Mouse (Mus musculus) hindbrain, postnatal 0 days (tissue): ENCODE data around the gene Auts2. TPM values are rescaled to one million over a fixed set of nuclear protein-coding genes. Genes with fewer than 3 reads are reported as not detected.

ENCODE experiments used
- ATAC-seq: fragments of 200-750 bp; cut with Nextera tagmentation; 2 replicates; pipeline ENCODE4 v1.8.0; 2017; ENCODE audit warnings: mild to moderate bottlenecking, moderate TSS enrichment, moderate library complexity
- DNase-seq: peaks from one replicate; pipeline ENCODE4 v3.0.0-alpha.2; 2015; ENCODE audit warnings: low spot score
- H3K27ac ChIP-seq: fragments of 300-500 bp; sonication (generic); 2 replicates; pipeline ENCODE4 v1.5.1; 2014; ENCODE audit warnings: mild to moderate bottlenecking
- H3K27me3 ChIP-seq: fragments of 300-500 bp; sonication (generic); 2 replicates; pipeline ENCODE4 v1.6.1; 2014; ENCODE audit warnings: low read length, mixed read lengths; ENCODE audit not compliant: insufficient read depth
- H3K36me3 ChIP-seq: fragments of 300-500 bp; sonication (generic); 2 replicates; pipeline ENCODE4 v1.6.1; 2014; ENCODE audit warnings: low read length, mixed read lengths; ENCODE audit not compliant: insufficient read depth
- H3K4me1 ChIP-seq: fragments of 300-500 bp; sonication (generic); 2 replicates; pipeline ENCODE4 v1.6.1; 2014; ENCODE audit warnings: antibody characterized with exemption, low read length, mixed read lengths; ENCODE audit not compliant: insufficient read depth
- H3K4me2 ChIP-seq: fragments of 300-500 bp; sonication (generic); 2 replicates; pipeline ENCODE4 v1.6.1; 2014; ENCODE audit warnings: low read depth, mild to moderate bottlenecking, low read length, moderate library complexity, mixed read lengths
- H3K4me3 ChIP-seq: fragments of 300-500 bp; sonication (generic); 2 replicates; pipeline ENCODE4 v1.5.1; 2014; ENCODE audit warnings: low read length
- H3K9ac ChIP-seq: fragments of 300-500 bp; sonication (generic); replicated peaks from 2 replicates; pipeline ENCODE4 v1.6.1; 2014; ENCODE audit warnings: mild to moderate bottlenecking, low read length, moderate library complexity, mixed read lengths
- H3K9me3 ChIP-seq: fragments of 300-500 bp; sonication (generic); 2 replicates; pipeline ENCODE4 v1.6.1; 2016; ENCODE audit warnings: low read length, mixed read lengths
- CTCF ChIP-seq: IDR thresholded peaks from 2 replicates; pipeline ENCODE4 v1.5.1; 2016; ENCODE audit warnings: antibody characterized with exemption, control low read depth, low read depth
- WGBS: fragments of 180-500 bp; shearing (Covaris S2); extraction: QIAGEN DNeasy Blood & Tissue Kit; methylation state at CpG from one replicate; pipeline ENCODE4 v1.1.7; 2014; 5-methylcytosine and 5-hydroxymethylcytosine counted together
- polyA plus RNA-seq: library from polyadenylated mRNA; unstranded; fragments of >200 nt; fragmentation: Nextera tagmentation; extraction: Ambion mirVana; gene quantifications from 2 replicates; pipeline ENCODE4 v1.2.1, GENCODE M21; 2015
- total RNA-seq: library from RNA; depleted of rRNA; stranded (reverse); fragments of >200 nt; gene quantifications from 2 replicates; pipeline ENCODE4 v1.2.3, GENCODE M21; 2014

Gene Auts2
- total and polyA plus RNA-seq, 2 experiments from 2014 or later: 39.3 to 54.9 TPM

GRCm38 (mm10) chr5:131526666-131527065 lies 1016.5 kb downstream of the Auts2 start:
- H3K4me3 ChIP-seq: no peak overlapping the region
- H3K27ac ChIP-seq: no peak overlapping the region
- no peak overlapping the region for H3K9ac ChIP-seq
- H3K27me3 ChIP-seq: no peaks in the 10 kb centered on the region
- H3K36me3 ChIP-seq: no peaks in the 10 kb centered on the region
- H3K4me1 ChIP-seq: peaks cover 6% of the 10 kb centered on the region; the same call in 1 of the 2 replicates
- H3K4me2 ChIP-seq: no peak overlapping the region
- 43% methylated on average over 3 of the region's 3 CpGs for WGBS
- H3K9me3 ChIP-seq: no peaks in the 10 kb centered on the region
- TF ChIP-seq CTCF: no peak
- no peak for DNase-seq
- no peak for ATAC-seq

- H3K27me3 ChIP-seq: no peaks in the 10 kb centered on the region
- ATAC-seq: no peak
- H3K27ac ChIP-seq: no peak overlapping the region
- H3K4me3 ChIP-seq: no peak overlapping the region
- H3K4me1 ChIP-seq: peaks cover 4% of the 10 kb centered on the region; the same call in 1 of the 2 replicates
- TF ChIP-seq CTCF: no peak
- no peaks in the 10 kb centered on the region for H3K9me3 ChIP-seq
- no peak overlapping the region for H3K4me2 ChIP-seq
- no peaks in the 10 kb centered on the region for H3K36me3 ChIP-seq
- WGBS: 72% methylated on average over 12 of the region's 12 CpGs
- no peak for DNase-seq
- no peak overlapping the region for H3K9ac ChIP-seq
These were observed 1018.2 kb downstream of the Auts2 start for GRCm38 (mm10) chr5:131524900-131525465.

GRCm38 (mm10) chr5:131519560-131519959 lies 1023.6 kb downstream of the Auts2 start:
- no peak overlapping the region for H3K27ac ChIP-seq
- H3K4me3 ChIP-seq: no peak overlapping the region
- H3K36me3 ChIP-seq: no peaks in the 10 kb centered on the region
- TF ChIP-seq CTCF: no peak
- H3K9me3 ChIP-seq: no peaks in the 10 kb centered on the region
- ATAC-seq (no peak), DNase-seq (no peak)
- H3K9ac ChIP-seq: no peak overlapping the region
- H3K4me1 ChIP-seq: peaks cover 16% of the 10 kb centered on the region; the same call in 1 of the 2 replicates
- no peaks in the 10 kb centered on the region for H3K27me3 ChIP-seq
- WGBS: 92% methylated on average over 3 of the region's 3 CpGs
- H3K4me2 ChIP-seq: no peak overlapping the region

GRCm38 (mm10) chr5:131517677-131518076 lies 1025.5 kb downstream of the Auts2 start:
- Histone ChIP-seq H3K27ac (no peak overlapping the region), H3K4me1 (peaks cover 16% of the 10 kb centered on the region; the same call in 1 of the 2 replicates), H3K27me3 (no peaks in the 10 kb centered on the region), H3K4me2 (no peak overlapping the region), H3K9ac (no peak overlapping the region), H3K4me3 (no peak overlapping the region), H3K36me3 (no peaks in the 10 kb centered on the region), H3K9me3 (no peaks in the 10 kb centered on the region)
- 69% methylated on average over 4 of the region's 4 CpGs for WGBS
- ATAC-seq (no peak), DNase-seq (no peak)
- no peak for TF ChIP-seq CTCF

- Histone ChIP-seq H3K4me3 (no peak overlapping the region), H3K4me1 (0 out of 2 replicates have a peak, but pooled peaks cover 12% of the 10 kb centered on the region), H3K27me3 (no peaks in the 10 kb centered on the region), H3K9me3 (no peaks in the 10 kb centered on the region), H3K9ac (no peak overlapping the region), H3K4me2 (no peak overlapping the region), H3K36me3 (no peaks in the 10 kb centered on the region), H3K27ac (no peak overlapping the region; the same call in 1 of the 2 replicates)
- DNase-seq (peak; percentile 45), ATAC-seq (no peak)
- 26% methylated on average over 14 of the region's 14 CpGs for WGBS
- no peak for TF ChIP-seq CTCF
These were observed 1027.3 kb downstream of the Auts2 start for GRCm38 (mm10) chr5:131515707-131516407.

- Histone ChIP-seq H3K4me2 (no peak overlapping the region), H3K4me1 (0 out of 2 replicates have a peak, but pooled peaks cover 12% of the 10 kb centered on the region), H3K36me3 (no peaks in the 10 kb centered on the region), H3K9me3 (no peaks in the 10 kb centered on the region), H3K9ac (no peak overlapping the region), H3K27ac (no peak overlapping the region), H3K4me3 (no peak overlapping the region), H3K27me3 (no peaks in the 10 kb centered on the region)
- TF ChIP-seq CTCF: no peak
- no peak for ATAC-seq
- DNase-seq: no peak
- 20% methylated on average over 3 of the region's 3 CpGs for WGBS
These were observed 1029.4 kb downstream of the Auts2 start for GRCm38 (mm10) chr5:131513753-131514152.

GRCm38 (mm10) chr5:131512617-131513016 lies 1030.5 kb downstream of the Auts2 start:
- no peak for ATAC-seq
- Histone ChIP-seq H3K36me3 (no peaks in the 10 kb centered on the region), H3K4me2 (no peak overlapping the region), H3K4me1 (0 out of 2 replicates have a peak, but pooled peaks cover 4% of the 10 kb centered on the region), H3K4me3 (no peak overlapping the region), H3K9ac (no peak overlapping the region), H3K27ac (no peak overlapping the region), H3K27me3 (no peaks in the 10 kb centered on the region), H3K9me3 (no peaks in the 10 kb centered on the region)
- WGBS: 75% methylated on average over 10 of the region's 10 CpGs
- no peak for DNase-seq
- no peak for TF ChIP-seq CTCF
